Mouse (Mus musculus): ENCODE results near the gene Tmem232. TPM values are rescaled to one million over a fixed set of nuclear protein-coding genes. Genes with fewer than 3 reads are reported as not detected.
"Not testable (repeated sequence)": the region's sequence is repeated elsewhere in the genome, so short reads cannot be mapped to it uniquely, and the experiment has no call there.

The Tmem232 gene
- total RNA-seq, 2 experiments from 2014 or later: not detected

- intact Hi-C loops (cut with DNase I): loop anchor here (5.0 kb wide), 1 partner anchor 209 kb away; no protein-coding TSS in a partner anchor
- DNase-seq: peak; percentile 50 to 55
These were observed 4.4 kb downstream of the Tmem232 start for GRCm38 (mm10) chr17:65536156-65536555.

GRCm38 (mm10) chr17:65532381-65532780 is 8.2 kb downstream of the Tmem232 start:
- intact Hi-C loops (cut with DNase I): not testable (repeated sequence)

GRCm38 (mm10) chr17:65527529-65527928 is 13.1 kb downstream of the Tmem232 start:
- DNase-seq: peak in 1 of 2 experiments; percentile 29
- intact Hi-C loops (cut with DNase I): no loop called here

More at GRCm38 (mm10) chr17:65532381-65532780, 8.2 kb downstream of the Tmem232 start:
- not testable (repeated sequence) for DNase-seq

- intact Hi-C loops (cut with DNase I): no loop called here
- DNase-seq: no peak
These were observed 27.1 kb downstream of the Tmem232 start for GRCm38 (mm10) chr17:65513517-65513916.

- intact Hi-C loops (cut with DNase I): loop anchor here (5.0 kb wide), 1 partner anchor 32 kb away; no protein-coding TSS in a partner anchor
- no peak for DNase-seq
These were observed 55.9 kb downstream of the Tmem232 start for GRCm38 (mm10) chr17:65484654-65485053.

GRCm38 (mm10) chr17:65476747-65477146 is 63.8 kb downstream of the Tmem232 start:
- intact Hi-C loops (cut with DNase I): no loop called here
- DNase-seq: no peak

- DNase-seq: no peak
- intact Hi-C loops (cut with DNase I): loop anchor here (5.0 kb wide), 1 partner anchor 36 kb away; no protein-coding TSS in a partner anchor
These were observed 89.8 kb downstream of the Tmem232 start for GRCm38 (mm10) chr17:65450818-65451217.

- intact Hi-C loops (cut with DNase I): not testable (repeated sequence)
These were observed 102.7 kb downstream of the Tmem232 start for GRCm38 (mm10) chr17:65437906-65438305.

GRCm38 (mm10) chr17:65419124-65419523 is 121.5 kb downstream of the Tmem232 start:
- DNase-seq: no peak
- intact Hi-C loops (cut with DNase I): no loop called here

More at GRCm38 (mm10) chr17:65437906-65438305, 102.7 kb downstream of the Tmem232 start:
- not testable (repeated sequence) for DNase-seq

GRCm38 (mm10) chr17:65405309-65405708 is 135.3 kb downstream of the Tmem232 start:
- DNase-seq: no peak
- intact Hi-C loops (cut with DNase I): no loop called here

GRCm38 (mm10) chr17:65400914-65401313 is 139.7 kb downstream of the Tmem232 start:
- intact Hi-C loops (cut with DNase I): no loop called here
- DNase-seq: peak; percentile 21 to 25

GRCm38 (mm10) chr17:65384411-65384962 is 156.1 kb downstream of the Tmem232 start:
- no peak for DNase-seq
- intact Hi-C loops (cut with DNase I): no loop called here

GRCm38 (mm10) chr17:65370034-65370780 is 170.4 kb downstream of the Tmem232 start:
- intact Hi-C loops (cut with DNase I): no loop called here
- peak in 1 of 2 experiments; percentile 5 for DNase-seq

- intact Hi-C loops (cut with DNase I): no loop called here
- no peak for DNase-seq
These were observed 174.9 kb downstream of the Tmem232 start for GRCm38 (mm10) chr17:65365535-65366254.

GRCm38 (mm10) chr17:65351836-65352235 is 188.7 kb downstream of the Tmem232 start:
- DNase-seq: no peak

GRCm38 (mm10) chr17:65340016-65340415 is 200.6 kb downstream of the Tmem232 start:
- peak in 1 of 2 experiments; percentile 7 for DNase-seq
- intact Hi-C loops (cut with DNase I): no loop called here

More at GRCm38 (mm10) chr17:65351836-65352235, 188.7 kb downstream of the Tmem232 start:
- intact Hi-C loops (cut with DNase I): no loop called here

GRCm38 (mm10) chr17:65330759-65331158 is 209.8 kb downstream of the Tmem232 start:
- no peak for DNase-seq
- intact Hi-C loops (cut with DNase I): no loop called here

- intact Hi-C loops (cut with DNase I): loop anchor here (5.0 to 10.0 kb wide), 3 partner anchors 212 to 410 kb away; no protein-coding TSS in a partner anchor
- peak; percentile 12 to 27 for DNase-seq
These were observed 215.3 kb downstream of the Tmem232 start for GRCm38 (mm10) chr17:65325249-65325648.

GRCm38 (mm10) chr17:65320623-65321022 is 220.0 kb downstream of the Tmem232 start:
- DNase-seq: no peak
- intact Hi-C loops (cut with DNase I): loop anchor here (10.0 kb wide), 1 partner anchor 406 kb away; no protein-coding TSS in a partner anchor

- DNase-seq: no peak
- intact Hi-C loops (cut with DNase I): no loop called here
These were observed 240.6 kb downstream of the Tmem232 start for GRCm38 (mm10) chr17:65299946-65300345.

- no peak for DNase-seq
- intact Hi-C loops (cut with DNase I): no loop called here
These were observed 242.8 kb downstream of the Tmem232 start for GRCm38 (mm10) chr17:65297831-65298230.
